Mouse (Mus musculus) brain, embryonic 14.5 days (tissue): ENCODE measurements around the gene Acr. TPM values are rescaled to one million over a fixed set of nuclear protein-coding genes. Genes with fewer than 3 reads are reported as not detected.
A peak's percentile ranks its signal among the peaks of the same experiment; 100 is the strongest.

Experiments
- DNase-seq: peaks from one replicate; pipeline ENCODE4 v3.0.0-alpha.2; 2011; ENCODE audit warnings: low read depth
- CTCF ChIP-seq: fragments of 200-500 bp; IDR thresholded peaks from 2 replicates; pipeline ENCODE4 v1.5.1; 2012; ENCODE audit warnings: inconsistent platforms, mild to moderate bottlenecking, moderate library complexity, borderline replicate concordance; ENCODE audit not compliant: insufficient read depth, insufficient read length; ENCODE audit errors: extremely low read depth
- POLR2A ChIP-seq: fragments of 200-500 bp; IDR thresholded peaks from 2 replicates; pipeline ENCODE4 v1.6.1; 2012; ENCODE audit warnings: mild to moderate bottlenecking, inconsistent platforms, borderline replicate concordance; ENCODE audit not compliant: poor library complexity, insufficient read depth, insufficient read length, severe bottlenecking; ENCODE audit errors: extremely low read depth
- polyA plus RNA-seq: library from polyadenylated mRNA; depleted of rRNA; stranded (reverse); fragments of >200 nt; gene quantifications from 2 replicates; pipeline ENCODE4 v1.2.3, GENCODE M21; 2012

The Acr gene
- polyA plus RNA-seq, 1 experiment, result 9.4 TPM

DNA sequence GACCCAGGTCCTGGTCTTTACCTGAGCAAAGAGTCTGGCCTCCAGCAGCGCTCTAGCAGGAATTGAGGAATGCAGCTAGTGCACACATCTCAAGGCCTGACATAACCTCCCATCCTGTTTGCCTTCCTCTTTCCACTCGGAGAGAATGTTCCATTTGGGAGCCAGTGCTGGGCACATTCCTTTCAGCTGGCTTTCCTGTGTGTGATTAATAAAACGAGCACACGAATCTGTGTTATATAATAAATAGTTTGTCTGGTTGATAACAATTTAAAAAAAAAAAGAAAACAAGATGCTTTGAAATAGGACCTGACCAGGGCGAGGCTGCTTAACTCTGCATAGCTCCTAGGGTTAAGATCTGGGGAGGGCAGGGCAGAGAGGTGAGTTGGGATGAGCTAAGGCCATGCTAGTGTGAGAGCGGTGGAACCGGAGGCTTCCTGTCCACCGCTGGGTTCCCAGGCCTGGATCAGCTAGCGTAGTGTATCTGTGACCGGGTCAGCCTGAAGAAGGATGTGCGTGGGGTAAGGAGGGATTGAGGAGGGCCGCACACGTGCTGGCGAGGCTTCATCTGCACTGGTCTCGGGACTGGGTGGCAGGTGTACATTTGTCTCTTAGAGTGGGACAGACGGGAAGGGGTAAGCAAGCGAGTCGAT is 39.8 kb upstream of the Acr start:
- DNase-seq, result no peak
- TF ChIP-seq CTCF, result no peak
- no peak for TF ChIP-seq POLR2A

DNA sequence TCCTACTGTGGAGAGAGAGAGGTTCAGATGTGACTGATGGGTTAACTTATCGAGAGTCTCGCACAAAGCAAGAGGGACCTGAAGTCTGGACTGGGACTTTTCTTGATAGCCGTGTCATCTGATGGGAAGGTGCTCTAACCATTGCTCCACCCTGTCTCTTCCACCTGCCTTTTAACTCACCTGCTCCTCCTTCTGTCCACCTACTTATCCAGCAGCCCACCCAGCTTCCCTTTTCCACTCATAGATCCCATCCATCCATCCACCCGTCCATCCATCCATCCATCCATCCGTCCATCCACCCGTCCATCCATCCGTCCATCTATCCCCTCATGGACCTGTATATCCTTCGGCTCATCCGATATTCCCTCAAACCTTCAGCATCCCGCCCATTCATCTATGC is 39.2 kb upstream of the Acr start:
- no peak for DNase-seq
- no peak for TF ChIP-seq POLR2A
- TF ChIP-seq CTCF, result no peak

DNA sequence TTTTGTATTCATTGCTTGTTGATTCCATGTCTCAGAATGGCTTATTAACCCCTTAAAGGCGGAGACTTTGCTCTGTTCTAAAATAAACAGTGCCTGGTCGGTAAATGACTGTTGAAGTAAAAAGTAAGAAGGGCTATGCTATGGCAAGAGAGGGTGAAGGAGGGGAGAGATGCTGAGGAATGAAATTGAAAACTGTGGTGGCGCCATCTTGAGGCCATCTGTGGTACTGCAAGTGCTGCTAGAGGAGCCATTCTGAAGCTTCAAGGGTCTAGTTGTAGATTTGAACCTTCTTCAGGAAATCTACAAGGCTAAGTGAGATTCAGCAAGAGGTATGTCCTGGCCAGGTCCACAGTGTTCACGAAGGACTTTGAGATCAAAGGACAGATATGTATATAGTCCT is 37.8 kb upstream of the Acr start:
- peak; percentile 72 for DNase-seq
- TF ChIP-seq POLR2A, result no peak
- peak; percentile 94 for TF ChIP-seq CTCF

DNA sequence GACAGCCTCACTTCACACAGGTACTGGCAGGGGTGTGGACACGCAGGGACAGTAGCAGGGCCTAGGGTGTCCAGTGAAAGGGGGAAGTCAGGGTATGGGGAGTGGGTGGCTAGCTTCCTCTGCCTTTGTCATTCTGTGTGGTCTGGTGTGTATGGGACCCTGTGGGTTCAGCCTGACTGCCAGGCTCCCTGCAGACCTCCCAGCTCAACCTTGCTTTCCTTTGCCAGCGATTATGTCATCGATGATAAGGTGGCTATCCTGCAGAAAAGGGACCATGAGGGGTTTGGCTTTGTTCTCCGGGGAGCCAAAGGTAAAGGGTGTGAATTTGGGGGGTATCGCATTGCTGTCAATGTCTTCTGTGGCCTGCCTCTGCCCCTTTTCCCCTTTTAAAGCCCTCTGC is 36.7 kb upstream of the Acr start:
- no peak for TF ChIP-seq CTCF
- no peak for TF ChIP-seq POLR2A
- no peak for DNase-seq

DNA sequence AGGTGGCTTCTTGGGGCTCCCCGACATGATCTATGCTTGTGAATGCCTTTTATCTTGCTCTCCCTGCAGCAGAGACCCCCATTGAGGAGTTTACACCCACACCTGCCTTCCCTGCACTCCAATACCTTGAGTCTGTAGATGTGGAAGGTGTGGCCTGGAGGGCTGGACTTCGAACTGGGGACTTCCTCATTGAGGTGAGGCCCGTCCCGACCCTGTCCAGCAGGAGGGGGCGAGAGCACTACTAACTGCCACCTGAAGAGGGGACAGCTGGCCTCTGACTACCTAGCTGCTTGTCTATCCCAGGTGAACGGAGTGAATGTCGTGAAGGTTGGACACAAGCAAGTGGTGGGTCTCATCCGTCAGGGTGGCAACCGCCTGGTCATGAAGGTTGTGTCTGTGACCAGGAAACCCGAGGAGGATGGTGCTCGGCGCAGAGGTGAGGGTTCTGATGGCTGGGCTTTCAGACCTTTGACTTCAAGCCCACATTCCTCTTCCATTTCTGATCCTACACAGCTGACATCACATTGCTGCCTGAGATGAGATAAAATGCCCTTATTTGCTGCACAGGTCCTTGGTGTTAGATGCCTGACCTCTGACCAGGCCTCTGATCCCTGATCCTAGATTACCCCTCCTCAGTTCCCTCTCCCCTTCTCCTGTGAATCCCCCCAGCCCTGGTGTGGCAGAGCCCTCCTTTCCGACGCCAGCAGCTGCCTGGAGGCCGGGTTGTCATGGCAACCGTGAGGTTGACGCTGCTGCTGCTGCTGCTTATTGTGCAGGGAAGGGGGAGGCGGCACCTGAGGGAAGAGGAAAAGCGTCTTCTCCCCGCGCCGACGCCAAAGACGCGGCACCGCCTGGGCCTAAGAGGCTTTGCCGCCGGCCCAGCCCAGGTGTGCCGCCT is 35.9 kb upstream of the Acr start:
- TF ChIP-seq POLR2A (peak; percentile 19; the same call in 1 of the 2 replicates), CTCF (no peak)

DNA sequence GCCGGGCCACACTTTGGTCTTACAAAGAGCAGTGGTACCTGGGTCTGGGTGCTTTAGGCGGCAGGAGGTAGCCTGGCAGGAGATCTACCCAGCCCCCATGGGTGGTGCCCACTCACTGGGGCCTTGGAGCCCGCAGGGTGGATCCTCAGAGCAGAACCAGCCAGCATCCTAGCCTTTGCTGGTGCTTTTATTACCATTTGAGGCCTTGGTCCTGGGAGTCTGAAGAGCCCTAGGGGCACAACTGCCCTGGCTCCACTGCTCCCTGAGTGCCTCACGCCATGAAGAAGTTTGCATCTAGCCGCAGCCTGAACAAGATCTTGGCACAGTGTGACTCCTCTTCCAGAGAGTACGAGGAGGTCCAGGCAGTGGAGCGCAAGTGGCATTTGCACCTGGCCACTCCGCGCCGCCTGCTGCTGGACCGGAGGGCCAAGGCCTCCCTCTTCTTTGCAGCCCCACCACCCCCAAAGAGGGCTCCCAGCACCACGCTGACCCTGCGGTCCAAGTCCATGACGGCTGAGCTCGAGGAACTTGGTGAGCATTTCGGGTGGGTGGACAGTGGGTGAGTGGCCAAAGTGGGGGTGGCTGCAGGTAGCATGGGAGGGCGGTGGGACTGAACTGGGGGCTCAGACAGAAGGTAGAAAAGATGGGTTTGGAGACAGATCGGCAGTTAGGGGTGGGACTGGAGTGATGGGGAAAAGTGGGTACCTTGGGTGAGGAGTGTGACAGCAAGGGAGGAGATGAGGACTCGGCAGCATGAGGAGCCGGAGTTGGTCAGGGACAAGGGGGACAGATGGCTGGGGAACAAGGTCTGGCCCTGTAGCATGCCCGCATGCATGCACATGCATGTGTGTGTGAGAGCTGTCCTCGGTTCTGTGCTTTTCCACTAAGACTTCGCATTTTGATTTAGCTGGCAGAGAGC is 34.9 kb upstream of the Acr start:
- no peak for DNase-seq
- TF ChIP-seq CTCF, result no peak
- TF ChIP-seq POLR2A, result no peak

More for the DNA sequence above, 35.9 kb upstream of the Acr start:
- DNase-seq, result peak; percentile 97

DNA sequence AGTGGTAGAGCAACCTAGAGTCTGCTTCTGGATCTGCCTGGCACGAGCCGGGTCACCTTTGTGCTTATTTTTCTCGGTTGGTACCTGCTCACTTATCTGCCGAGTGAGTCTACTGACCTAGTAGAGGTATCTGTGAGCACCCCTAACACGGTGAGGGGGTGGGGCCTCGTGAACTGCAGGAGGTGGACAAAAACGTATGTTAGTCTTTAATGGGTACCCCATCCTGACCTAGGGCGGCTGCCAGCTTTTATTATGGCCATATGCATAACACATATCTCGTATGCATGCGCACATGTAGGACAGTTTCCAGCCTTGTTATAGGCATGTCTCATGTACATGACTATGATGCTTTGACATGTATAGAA is 34.3 kb upstream of the Acr start:
- TF ChIP-seq POLR2A (no peak), CTCF (no peak)
- DNase-seq, result no peak

DNA sequence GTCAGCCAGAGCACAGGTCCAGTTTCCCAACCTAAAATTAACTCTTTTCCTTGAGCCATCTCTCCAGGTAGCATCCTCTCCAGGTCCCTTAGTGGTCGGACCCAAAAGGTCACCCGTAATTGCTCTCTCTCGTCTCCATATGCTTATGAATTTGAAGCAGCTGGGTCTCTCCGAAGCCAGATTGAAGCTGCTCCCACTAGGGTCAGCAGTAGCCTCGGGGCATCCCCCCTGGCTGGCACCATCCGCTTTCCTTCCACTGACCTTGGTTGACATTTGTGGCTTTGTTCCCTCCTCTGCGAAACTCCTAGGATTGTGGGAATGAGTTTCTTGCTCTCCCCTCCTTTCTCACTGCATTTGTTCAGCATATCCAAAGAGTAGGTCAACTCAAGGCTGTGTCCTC is 24.0 kb upstream of the Acr start:
- no peak for DNase-seq

DNA sequence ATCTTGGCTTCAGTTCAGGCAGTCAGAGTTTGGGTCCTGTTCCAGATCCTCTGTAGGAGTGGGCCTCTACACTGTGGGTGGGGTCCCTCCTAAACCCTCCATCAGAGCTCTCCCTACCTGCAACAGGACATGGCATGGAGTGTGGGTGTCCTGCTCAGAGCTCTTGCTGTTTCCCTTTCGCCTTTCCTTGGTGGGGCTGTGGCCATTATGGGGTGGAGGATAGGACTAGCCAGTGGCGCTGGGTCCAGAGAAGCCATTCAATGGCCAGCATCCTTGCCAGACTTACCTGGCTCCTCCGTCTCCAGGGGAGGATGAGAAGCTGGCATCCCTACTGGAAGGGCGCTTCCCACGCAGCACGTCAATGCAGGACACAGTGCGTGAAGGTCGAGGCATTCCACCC is 20.8 kb upstream of the Acr start:
- no peak for DNase-seq
- TF ChIP-seq POLR2A, result no peak
- TF ChIP-seq CTCF, result no peak

More for the DNA sequence above, 24.0 kb upstream of the Acr start:
- no peak for TF ChIP-seq POLR2A
- no peak for TF ChIP-seq CTCF

DNA sequence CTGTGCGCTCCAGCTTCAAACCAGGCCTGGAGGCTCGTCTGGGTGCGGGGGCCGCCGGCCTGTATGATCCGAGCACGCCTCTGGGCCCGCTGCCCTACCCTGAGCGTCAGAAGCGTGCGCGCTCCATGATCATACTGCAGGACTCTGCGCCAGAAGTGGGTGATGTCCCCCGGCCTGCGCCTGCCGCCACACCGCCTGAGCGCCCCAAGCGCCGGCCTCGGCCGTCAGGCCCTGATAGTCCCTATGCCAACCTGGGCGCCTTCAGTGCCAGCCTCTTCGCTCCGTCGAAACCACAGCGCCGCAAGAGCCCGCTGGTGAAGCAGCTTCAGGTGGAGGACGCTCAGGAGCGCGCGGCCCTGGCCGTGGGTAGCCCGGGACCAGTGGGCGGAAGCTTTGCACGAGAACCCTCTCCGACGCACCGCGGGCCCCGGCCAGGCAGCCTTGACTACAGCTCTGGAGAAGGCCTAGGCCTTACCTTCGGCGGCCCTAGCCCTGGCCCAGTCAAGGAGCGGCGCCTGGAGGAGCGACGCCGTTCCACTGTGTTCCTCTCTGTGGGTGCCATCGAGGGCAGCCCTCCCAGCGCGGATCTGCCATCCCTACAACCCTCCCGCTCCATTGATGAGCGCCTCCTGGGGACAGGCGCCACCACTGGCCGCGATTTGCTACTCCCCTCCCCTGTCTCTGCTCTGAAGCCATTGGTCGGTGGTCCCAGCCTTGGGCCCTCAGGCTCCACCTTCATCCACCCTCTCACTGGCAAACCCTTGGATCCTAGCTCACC is 20.1 kb upstream of the Acr start:
- peak; percentile 78 for DNase-seq
- TF ChIP-seq POLR2A (no peak), CTCF (peak; percentile 29; the same call in 1 of the 2 replicates)
